Mouse (Mus musculus) urinary bladder, adult 2 months (tissue): Measurements from ENCODE around the gene Adh6b. TPM values are rescaled to one million over a fixed set of nuclear protein-coding genes. Genes with fewer than 3 reads are reported as not detected.
"Not testable (repeated sequence)": the region's sequence is repeated elsewhere in the genome, so short reads cannot be mapped to it uniquely, and the experiment has no call there.

ENCODE experiments used
- DNase-seq: peaks from one replicate; pipeline ENCODE4 v3.0.0; 2022; ENCODE audit warnings: low spot score
- polyA plus RNA-seq: library from polyadenylated mRNA; depleted of rRNA; stranded (reverse); fragments of >200 nt; gene quantifications from 2 replicates; pipeline ENCODE4 v1.2.3, GENCODE M21; 2012; rRNA removed

Gene Adh6b
- polyA plus RNA-seq, 1 experiment: 0.26 TPM

DNA sequence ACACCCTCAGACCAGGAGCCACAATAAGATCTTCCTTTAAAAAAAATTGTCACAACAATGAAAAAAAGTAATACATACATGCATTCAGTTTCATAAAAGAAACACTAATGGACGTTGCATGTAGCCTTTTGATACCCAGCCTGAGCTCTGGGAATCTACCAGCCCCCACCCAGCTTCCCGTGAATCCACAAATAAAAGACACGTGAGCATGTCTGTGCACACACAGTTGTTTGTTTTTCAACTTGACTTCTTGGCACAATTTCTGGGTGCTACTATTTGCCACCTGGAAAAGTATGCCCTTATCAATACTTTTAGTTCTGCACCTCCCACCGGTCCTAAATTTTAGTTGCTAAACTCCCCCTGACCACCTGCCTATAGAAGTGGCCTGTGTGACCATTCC lies 19.1 kb downstream of the Adh6b start:
- DNase-seq: no peak

DNA sequence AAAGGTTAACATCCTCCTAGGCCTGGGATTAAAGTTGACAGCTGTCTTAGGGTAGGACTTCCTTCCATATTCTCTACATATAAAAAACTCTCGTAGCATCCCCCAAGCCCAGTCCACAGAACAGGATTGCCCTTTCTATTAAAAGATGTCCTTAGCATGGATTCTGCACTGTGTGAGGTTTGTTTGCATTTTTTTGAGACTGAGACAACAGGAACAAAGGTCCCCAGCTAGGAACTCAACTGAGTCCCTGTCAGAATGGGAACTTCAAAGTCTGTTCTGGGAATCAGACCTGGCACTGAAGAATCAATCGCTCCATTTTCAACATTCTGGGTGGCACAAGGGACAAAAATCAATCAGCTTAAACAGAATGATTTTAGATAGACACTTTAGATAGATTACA lies 21.3 kb downstream of the Adh6b start:
- DNase-seq: no peak

DNA sequence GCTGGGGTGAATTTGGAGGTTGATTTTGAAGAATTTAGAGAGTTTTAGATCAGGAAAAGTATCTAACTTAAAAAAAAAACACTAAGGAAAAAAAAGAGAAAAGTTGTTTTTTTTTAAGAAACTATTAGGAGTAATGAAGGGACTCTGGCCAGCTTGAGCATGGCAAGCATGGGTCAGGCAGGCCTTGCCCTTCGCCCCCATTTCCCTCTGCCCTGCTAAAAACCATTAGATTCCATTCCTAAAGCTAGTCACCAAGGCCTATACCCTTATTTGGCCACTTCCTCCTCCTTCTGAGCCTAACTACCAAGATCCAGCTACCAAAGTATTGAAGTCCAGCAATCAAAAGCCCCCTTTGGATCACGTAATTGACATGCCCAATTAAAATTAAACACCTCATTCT lies 24.6 kb downstream of the Adh6b start:
- DNase-seq: no peak

DNA sequence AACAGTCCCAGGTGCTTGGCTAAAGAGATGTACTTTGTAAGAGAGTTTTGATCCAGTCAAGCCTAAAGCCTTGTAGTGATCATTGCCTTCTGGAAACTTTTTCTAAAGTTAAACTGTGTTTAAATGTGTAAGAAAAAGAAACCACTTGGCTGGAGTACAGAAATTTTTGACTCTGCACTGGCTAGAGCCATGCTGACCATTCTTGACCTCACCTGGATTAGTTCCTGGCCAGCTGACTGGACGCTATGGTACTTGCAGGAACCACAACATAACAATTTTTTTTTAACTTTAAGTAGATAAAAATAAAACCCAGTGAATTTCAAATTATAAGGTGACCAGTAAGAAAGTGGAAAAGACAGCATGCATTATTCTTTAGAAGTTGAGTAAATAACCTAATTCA lies 28.0 kb downstream of the Adh6b start:
- DNase-seq: no peak

DNA sequence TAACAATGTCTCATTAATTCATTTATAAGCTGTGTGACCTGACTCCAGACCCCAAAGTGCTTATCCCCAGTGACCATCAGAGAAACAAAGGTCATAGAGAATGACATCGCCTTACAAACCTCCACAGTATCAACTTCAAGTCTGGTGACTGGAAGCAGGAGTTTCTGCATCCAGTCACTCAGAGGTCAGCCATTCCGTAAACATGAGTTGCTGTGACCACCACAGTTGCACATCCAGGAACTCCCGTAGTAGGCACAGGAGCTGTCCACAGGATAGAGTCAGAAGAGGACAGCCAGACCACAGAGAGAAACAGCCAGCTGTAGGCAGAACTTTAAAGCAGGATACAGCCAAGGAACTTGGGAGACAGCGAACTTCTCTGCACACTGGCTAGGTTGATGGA lies 28.7 kb downstream of the Adh6b start:
- DNase-seq: not testable (repeated sequence)

DNA sequence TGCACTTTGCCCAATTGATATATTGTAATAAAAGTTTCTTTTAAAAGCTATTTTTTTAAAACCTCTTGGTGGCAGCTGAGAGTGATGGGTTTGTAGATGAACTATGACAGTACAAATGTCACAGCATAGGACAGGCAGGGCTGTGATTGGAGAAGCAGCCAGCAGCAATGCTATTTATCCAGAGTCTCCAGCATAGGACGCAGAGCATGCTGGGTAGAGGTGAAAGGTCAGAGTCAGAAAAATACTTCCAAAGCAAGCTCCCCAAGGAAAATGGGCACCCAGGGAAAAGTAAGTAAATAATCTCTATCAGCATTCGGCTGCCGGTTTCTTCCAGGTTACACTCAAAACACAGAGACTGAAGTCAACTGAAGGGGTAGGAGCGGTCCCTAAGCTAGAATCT lies 32.3 kb downstream of the Adh6b start:
- DNase-seq: no peak

DNA sequence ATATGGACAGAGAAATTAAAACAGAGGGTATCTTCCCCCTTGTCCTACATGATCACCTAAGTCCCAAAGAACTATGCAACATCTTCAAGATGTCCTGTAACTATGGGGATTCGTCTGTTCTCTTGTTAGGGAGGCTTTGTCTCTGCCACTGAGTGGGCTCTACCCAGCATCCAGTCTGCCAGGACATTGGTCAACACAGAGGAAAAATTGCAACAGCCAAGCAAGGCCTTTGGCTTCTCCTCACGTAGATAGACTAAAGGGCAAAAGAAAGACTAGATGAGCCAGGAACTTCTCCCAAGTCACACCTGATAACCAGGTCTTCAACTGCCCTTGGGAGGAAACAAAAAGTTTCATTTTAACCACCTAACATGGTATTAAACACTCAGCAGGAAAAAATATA lies 33.6 kb downstream of the Adh6b start:
- no peak for DNase-seq

DNA sequence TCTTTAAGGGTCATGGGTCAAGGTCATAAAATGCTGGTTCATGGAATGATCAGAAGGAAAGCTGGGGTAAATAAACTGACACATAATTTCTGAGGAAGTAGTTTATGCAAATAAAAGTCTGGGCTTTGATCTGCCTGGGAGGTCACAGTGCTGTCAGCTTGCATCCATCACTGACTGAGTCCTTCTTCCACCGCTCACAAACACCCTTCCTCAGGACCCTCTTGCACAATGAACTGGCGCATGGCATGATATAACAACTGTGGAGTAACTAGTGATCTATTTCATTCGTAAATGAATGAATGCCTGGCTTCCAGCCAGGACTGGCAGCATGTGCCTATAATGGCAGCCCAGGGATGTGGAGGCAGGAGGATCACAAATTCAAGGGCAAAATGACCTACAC lies 39.6 kb downstream of the Adh6b start:
- no peak for DNase-seq

DNA sequence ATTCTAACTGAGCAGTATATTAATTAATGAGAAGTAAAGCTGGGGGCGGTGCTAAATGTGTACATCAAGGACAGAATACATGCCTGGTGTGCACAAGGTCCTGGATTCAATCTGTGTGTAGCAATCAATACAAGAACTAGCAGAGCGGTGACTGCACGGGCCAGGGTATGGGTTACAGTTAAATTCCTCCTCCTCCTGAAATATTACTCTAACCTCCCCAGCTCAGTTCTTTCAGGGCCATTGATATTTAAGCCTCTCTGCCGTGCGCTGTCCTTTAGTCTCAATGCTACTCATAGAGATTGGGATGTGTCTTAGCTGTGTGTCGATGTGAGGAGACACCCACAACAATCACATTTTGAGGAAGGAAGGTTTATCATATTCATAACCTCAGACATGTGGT lies 45.6 kb downstream of the Adh6b start:
- DNase-seq: no peak

DNA sequence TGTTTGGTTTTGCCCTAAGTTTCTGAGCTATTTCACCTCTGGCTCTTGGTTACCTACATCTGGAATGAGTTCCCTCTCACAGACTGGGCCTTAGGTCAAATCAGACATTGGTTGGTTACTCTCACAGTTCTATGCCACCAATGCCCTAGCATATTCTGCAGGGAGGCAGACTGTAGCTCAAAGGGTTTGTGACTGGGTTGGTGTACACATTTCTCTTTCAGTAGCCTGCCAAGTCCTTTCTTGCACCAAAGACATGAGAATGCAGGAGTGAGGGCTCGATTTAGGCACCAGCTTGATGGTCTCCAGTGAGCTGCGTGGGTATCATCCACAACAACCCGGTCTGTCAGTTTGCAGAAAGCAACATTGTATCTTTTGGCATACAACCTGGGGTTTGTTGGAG lies 63.3 kb downstream of the Adh6b start:
- no peak for DNase-seq

DNA sequence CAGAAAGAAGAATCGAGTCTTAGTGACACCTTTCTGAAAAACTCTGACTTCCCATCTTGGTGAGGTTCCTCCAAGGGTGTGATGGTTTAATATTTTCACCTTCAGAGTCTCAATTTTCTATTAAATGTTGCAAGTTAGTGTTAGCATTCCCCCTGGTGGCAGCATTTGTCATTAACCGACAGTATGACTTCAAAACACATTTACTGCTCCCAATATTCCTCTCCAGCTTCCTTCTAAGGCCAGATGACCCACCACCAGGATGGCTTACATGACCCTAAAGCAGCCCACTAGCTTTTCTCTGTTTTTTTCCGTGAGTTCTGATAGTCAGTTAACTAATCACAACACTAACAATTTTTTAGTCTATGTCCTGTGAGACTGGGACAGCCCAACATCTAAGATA lies 63.8 kb downstream of the Adh6b start:
- no peak for DNase-seq

DNA sequence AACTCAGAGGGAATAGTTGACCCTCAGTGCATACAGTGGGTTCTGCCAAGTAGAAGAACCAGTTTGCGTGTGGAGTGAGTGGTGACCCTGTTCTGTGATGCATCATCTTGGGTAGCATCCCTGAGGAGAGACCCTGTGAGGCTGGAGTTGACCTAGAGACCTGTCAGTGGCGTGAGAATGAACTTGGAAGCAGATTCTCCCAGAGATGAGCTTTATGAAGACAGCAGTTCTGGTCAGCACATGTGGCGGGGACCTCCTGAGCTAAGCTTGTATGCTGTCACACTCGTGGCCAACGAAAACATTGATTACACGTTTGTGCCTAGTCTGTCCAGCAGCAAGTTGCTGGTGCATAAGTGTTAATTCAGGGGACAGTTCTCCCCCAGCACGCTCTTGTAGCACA lies 64.3 kb downstream of the Adh6b start:
- no peak for DNase-seq

DNA sequence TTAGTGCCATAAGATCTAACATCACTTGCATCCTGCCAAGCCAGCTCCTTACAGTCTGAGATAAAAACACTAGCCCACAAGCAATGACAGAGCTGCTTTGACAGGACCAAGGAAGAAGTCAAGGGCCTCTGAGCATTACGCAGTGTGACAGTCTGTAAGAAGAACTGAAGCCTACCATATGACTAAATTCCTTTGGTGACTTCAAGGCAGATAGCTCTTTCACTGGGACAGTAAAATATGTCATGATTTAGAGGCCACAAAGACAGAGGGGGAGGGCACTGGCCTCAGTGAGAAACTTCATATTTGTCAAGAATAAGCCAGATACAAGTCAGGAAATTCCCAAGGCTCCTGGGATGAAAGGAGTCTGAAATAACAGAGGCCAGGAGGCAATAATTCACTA lies 66.3 kb downstream of the Adh6b start:
- no peak for DNase-seq

Other genes starting within 250 kb of the Adh6b start
- gene Trmt10a, start 198.3 kb upstream of the Adh6b start, polyA plus RNA-seq: 5.3 and 7.5 TPM in 2 replicates
- 4.8 and 5.0 TPM in 2 replicates for gene Mttp, start 196.8 kb upstream of the Adh6b start, polyA plus RNA-seq
- gene 4930579F01Rik, start 147.9 kb upstream of the Adh6b start, polyA plus RNA-seq: 0.03 TPM in 1 of 2 replicates, not detected in the other
- gene Adh7, start 124.0 kb upstream of the Adh6b start, polyA plus RNA-seq: 19.4 and 28.9 TPM in 2 replicates
- gene Adh1, start 80.8 kb upstream of the Adh6b start, polyA plus RNA-seq: 754 and 825 TPM in 2 replicates
- 0.32 and 0.54 TPM in 2 replicates for gene Adh6a, start 28.5 kb upstream of the Adh6b start, polyA plus RNA-seq
- gene Adh4, start 73.7 kb downstream of the Adh6b start, polyA plus RNA-seq: not detected in 2 replicates
- gene Adh5, start 101.3 kb downstream of the Adh6b start, polyA plus RNA-seq: 91.0 and 96.9 TPM in 2 replicates
- gene Metap1, start 147.7 kb downstream of the Adh6b start, polyA plus RNA-seq: 43.1 and 46.9 TPM in 2 replicates
- 86.6 and 98.2 TPM in 2 replicates for gene Eif4e, start 184.4 kb downstream of the Adh6b start, polyA plus RNA-seq